Mouse (Mus musculus) layer of hippocampus, postnatal 25 days (tissue): ENCODE results near the gene Sox5. TPM values are rescaled to one million over a fixed set of nuclear protein-coding genes. Genes with fewer than 3 reads are reported as not detected.
A peak's percentile ranks its signal among the peaks of the same experiment; 100 is the strongest.

Experiments
- DNase-seq, 2 experiments: peaks; one replicate each; pipeline ENCODE4 v3.0.0; 2022; ENCODE audit warnings: mixed read lengths in 2 of 2, low spot score in 1 of 2; ENCODE audit errors: extremely low spot score in 1 of 2
- total RNA-seq, 2 experiments: library from RNA; stranded (reverse); gene quantifications; 2 replicates each; pipeline ENCODE4 v1.2.3; 2021

Sox5 gene
- total RNA-seq, 2 experiments from 2014 or later = 31.4 to 38.6 TPM

GRCm38 (mm10) chr6:144011880-144012524 is 769.8 kb downstream of the Sox5 start:
- DNase-seq = no peak

DNA sequence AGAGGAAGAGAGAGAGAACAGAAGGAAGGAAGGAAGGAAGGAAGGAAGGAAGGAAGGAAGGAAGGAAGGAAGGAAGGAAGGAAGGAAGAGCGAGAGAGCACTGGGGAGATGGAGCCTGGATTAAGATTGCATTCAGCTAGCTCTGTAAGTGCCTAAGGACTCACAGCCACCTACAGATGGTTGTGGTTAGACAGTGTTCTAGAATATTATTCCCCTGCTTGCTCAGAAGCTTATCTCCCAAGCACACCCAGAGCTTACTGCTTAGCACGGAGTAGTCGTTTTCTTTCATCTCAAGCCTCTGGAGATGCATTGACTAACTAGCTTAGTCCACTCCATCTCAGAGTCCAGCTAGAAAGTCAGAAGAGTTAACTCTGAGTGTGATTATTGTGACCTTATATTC is 770.8 kb downstream of the Sox5 start:
- no peak for DNase-seq

DNA sequence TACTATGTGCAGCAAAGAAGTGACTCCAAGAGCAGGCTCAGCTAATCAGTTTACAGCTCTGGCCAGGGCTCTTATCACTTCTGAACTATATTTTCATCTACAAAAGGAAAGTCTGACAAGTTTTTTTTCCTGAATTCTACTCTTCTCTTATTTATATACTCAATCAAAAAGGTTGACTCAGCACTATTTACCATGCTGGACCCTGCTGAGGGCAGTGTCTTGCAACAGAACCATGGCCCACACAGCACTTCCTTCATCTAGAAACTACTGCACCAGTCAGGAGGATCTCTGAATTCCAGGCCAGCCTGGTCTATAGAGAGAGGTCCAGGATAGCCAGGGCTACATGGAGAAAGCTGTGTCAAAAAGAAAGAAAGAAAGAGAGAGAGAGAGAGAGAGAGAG is 771.5 kb downstream of the Sox5 start:
- DNase-seq = no peak

DNA sequence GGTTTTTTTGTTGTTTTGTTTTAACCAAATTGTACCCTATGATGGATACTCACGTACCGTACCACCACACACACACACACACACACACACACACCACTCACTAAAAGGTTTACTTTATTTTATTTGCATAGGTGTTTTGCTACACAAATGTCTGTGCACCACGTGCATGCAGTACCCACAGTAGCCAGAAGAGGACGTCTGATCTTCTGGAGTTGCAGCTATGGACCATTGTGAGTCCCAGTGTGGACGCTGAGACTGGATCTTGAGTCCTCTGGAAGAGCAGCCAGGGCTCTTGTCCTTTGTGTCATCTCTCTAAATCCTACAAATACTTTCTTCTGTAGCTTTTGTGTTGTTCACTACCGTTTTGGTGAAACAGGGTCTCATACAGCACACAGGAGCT is 776.6 kb downstream of the Sox5 start:
- no peak for DNase-seq

GRCm38 (mm10) chr6:143998201-143998600 is 783.6 kb downstream of the Sox5 start:
- DNase-seq = no peak

GRCm38 (mm10) chr6:143997616-143998015 is 784.2 kb downstream of the Sox5 start:
- DNase-seq = no peak

DNA sequence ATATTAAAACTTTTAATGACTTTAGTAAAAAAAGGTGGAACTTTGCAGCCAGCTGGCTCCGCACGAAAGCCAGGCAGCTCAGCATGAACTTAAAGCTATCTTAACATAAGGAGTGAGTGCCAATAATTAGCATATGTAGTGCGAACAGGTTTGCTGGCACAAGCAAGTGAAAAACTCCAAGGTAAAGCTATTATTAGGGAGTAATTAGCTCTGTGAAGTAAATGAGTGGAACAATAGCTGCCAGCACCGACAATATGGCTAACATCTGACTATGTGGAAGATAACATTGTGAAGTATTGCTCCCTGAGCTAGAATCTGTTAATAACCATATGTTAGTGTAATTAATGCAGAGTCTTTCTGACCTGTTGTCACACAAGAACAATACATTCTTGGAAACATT is 786.7 kb downstream of the Sox5 start:
- DNase-seq = no peak

DNA sequence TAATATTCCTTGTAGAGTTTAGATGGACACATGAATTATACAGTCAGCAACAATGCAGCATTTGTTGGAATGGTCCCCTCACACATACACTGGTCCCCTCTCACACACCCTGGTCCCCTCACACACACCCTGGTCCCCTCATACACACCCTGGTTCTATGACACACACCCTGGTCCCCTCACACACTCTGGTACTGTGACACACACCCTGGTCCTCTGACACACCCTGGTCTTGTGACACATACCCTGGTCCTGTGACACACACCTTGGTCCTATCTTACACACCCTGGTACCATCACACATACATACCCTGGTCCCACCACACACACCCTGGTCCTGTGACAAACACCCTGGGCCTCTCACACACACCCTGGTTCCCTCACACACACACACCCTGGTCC is 794.2 kb downstream of the Sox5 start:
- DNase-seq = no peak

- DNase-seq = no peak
Observed at GRCm38 (mm10) chr6:143980131-143980530, 801.6 kb downstream of the Sox5 start.

GRCm38 (mm10) chr6:143967724-143968400 is 813.9 kb downstream of the Sox5 start:
- peak in 1 of 2 experiments; percentile 25 for DNase-seq

DNA sequence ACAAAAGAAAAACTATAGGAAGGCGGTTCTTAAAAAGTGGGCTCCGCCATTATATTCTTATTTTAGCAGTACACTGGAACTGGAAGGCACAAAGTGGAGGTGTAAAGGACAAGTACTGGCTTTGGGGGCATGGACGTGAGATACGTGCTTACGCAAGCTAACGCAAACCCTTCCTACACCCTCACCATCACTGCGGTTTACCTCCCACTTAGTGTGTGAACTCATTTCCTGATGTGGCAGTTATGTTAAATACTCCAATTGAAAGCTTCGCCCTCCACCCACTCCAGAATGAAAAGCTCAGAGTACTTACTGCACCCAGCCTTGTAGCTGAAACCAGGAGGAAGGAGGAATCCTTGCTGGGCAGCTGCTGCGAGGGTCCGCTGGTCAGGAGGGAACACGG is 821.3 kb downstream of the Sox5 start:
- no peak for DNase-seq

- no peak for DNase-seq
Observed at GRCm38 (mm10) chr6:143960081-143960480, 821.7 kb downstream of the Sox5 start.

DNA sequence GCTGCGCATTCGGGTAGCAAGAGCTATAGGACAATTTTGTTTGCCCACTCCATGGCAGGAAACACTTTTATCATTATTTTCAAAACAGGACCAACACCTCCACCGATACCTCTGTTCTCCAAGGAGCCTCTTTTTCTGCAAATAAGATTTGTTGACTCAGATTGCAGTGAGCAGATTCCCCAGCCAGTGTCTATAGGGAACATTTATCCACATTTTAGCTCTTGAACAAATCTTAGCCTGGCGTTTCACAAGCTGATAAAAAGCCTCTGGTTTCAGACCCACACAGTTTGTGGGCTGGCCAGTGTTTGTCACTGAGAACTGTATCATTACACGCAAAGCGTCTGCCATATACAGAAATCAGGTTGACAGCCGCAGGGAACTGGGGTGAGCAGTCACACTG is 823.4 kb downstream of the Sox5 start:
- no peak for DNase-seq

DNA sequence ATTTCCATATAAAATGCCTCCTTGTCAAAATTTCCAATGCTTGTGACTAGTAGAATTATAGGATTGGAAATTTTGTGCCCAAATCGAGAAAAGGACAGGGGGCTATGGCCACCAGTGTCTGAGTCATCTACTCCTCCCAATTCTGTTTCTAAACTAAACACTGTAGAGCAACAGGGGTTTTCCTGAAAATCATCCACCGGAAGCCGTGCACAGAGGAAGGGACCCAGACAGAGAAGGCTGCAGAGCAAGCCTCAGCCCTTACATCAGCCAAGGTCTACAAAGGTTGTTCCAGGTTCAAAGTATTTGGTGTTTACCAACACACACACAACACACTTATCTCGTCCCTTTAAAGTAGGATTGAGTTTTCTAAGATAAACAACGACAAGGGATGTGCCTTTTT is 824.7 kb downstream of the Sox5 start:
- no peak for DNase-seq

- DNase-seq = no peak
Observed at GRCm38 (mm10) chr6:143948553-143949308, 833.0 kb downstream of the Sox5 start.

GRCm38 (mm10) chr6:143948071-143948470 is 833.7 kb downstream of the Sox5 start:
- DNase-seq = no peak

DNA sequence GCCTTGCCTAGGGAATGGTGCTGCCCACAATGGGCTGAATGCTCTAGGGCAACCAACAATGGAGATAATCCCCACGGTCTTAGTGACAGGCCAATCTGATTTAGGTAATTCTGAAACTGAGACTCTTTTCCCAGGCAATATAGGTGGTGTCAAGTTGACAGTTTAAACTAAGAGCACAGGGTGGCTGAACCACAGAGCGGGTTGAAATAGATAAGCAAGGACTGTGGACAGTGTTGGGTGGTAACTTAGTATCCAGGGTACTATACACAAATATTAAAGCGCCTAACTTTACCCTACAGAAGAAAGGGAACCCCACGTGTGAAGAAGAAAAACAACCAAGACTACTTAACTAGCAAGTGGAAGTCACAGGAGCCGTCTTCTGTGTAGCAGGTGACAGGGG is 838.7 kb downstream of the Sox5 start:
- DNase-seq = no peak

DNA sequence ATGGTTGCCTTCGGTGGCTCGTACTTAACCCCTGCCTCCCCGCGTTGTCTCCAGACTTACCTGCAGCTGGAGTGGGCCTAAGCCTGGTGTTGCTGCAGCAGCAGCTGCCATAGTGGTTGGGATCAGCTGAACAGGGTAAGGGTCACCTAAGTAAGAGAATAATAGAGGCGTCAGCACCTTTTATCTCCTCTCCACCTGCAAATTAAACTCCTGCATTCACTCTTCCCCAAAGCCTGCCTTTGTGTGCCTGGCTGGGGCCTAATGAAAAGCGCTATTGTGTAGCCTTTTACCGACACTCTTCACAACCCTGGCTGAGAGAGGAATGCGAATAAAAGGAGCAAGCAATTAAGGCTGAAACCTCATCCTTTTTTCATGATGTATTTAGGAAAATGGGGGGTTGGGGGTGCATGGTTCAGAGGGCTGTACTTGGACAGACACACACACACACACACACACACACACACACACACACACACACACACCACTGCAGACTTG is 840.4 kb downstream of the Sox5 start:
- no peak for DNase-seq

GRCm38 (mm10) chr6:143923146-143923545 is 858.6 kb downstream of the Sox5 start:
- no peak for DNase-seq

DNA sequence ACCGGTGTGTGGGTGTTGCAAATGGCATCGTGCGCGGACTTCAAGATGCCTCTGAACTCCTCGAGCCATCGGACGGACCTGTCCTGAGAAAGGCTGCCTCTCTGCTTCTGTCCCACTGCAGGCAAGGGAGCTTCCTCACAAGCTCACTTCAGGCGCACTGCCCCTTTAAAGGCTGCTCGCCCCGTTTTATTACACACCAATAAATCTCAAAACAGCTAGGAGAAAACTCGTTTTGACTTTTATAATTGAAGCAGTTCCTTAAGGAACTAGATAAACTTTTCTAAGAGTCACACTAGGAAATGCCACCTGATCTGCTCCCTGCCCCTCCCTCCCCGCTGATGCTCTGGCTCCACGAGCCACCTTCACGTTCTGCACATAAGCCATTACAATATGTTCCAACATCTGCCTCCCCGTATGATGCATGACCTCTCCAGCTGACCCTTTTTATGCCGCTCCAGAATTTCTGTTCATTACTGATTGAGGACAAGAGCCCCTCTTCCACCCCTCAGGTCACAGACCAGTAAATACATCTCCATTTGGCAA is 863.3 kb downstream of the Sox5 start:
- DNase-seq = no peak

DNA sequence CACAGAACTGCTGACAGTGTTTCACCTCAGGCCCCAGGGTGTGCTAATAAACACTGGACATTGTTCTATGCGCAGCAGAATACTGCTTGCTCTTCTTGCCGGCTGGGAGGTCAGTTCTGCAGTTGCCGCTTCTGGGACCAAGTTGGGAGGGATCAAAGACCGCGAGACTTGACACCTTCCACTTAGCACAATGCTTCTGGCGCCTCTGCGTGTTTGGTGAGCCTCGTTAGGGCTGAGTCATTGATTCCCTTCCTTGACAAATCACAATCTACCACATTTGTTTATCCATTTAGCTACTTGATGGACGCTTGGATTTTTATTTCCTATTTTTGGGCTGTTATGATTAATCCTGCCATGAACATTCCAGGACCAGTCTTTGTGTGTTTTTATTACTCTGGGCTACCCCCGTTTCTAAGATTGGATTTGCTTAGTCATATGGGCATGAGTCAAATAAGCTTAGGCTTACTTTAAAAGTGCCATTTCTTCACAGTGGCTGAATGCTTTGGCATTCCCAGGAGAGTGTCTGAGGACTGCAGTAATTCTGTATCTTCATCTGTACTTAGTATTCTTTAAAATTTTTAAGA is 865.5 kb downstream of the Sox5 start:
- no peak for DNase-seq
